Mouse (Mus musculus) 416B (cell line): Measurements from ENCODE around the gene Gm20388.
A peak's percentile ranks its signal among the peaks of the same experiment; 100 is the strongest.

ENCODE experiments used
- DNase-seq: peaks from one replicate; pipeline ENCODE4 v3.0.0; 2011; ENCODE audit warnings: low read depth

The Gm20388 gene

DNA sequence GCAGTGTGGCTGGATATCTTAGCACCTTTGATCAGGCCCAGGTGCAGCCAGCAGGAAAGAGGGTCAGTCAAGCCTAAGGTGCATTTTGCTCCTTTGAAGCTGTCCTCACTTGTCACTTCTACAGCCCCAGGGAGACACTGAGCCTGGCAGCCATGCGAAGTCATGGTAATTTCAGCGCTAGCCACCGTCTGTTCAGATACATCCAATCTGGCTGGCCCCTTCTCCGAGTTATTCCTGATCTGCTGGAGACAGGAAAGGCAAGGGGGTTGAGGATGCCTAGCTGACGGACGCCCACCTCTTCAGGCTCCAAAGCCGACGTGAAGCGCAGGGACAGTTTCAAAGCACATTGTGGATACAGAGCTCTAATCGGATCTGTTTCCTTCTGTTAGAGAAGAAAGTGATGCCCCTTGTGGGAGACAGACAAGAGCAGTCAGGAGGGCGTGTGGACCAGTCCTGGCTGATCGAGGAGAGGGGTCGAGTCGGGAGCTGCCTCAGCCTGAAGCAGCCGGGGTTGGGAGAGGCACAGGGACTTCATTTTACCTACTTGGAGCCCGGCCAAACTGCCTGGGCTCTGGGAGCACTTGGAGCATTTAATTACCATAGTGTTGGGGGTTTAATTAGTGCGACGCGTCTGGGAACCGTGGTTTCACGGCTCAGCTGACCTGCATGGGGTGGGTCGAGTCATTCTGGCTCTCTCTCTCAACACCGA lies 2613.2 kb downstream of the Gm20388 start:
- no peak for DNase-seq

DNA sequence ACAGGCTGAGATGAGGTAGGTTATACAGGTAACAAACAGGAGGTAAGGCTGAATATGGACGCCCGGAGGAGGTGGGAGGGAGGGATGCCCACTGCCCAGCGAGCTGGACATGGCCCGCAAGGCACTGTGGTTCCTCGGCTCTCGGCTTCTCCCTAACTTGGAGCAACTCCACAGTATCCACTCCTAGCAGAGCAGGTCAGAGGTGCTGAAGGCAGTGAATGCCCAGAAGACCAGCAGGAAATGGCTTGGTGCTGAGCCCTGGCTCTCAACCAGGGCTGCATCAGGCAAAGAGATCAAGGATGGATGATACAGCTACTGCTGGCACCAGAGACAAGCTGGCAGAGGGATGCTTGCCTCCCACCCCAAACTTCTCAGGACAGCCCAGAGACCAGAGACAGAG lies 2613.9 kb downstream of the Gm20388 start:
- DNase-seq, result no peak

DNA sequence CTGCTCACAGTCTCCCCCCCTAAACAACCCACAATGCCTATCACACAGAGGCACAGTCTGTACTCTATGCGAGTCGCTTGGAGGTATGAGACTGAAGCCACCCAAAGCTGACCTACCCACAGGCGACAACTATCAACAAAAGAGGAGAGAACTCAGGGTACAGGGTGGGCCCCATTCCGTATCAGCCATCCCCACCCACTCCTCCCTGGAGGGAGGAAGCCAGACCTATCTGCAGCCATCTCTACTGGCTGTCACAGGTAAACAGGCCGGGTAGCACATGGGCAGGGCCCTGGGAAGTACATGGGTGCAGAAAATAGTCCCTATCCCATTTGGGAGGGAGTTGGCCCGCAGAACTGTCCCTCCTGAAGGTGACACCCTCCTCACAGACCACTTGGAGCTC lies 2614.4 kb downstream of the Gm20388 start:
- no peak for DNase-seq

DNA sequence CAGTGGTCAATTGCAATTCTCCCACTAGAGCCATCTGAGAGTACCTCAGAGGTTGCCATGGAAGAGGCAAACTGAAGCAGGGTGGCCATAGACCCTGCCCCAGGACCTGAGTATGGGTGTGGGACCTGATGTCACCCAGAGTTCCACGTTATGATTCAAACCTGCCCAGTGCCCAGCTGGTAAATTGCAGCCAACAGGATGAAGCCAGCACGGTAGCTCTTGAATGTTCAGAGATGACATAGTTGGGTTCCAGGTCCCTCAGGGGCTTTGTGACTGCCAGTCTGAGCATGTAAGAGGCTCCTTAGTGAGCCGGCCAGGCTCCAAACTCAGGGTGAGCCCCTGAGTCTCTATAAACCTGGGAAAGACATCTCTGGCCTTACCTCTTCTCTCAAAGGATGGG lies 2615.4 kb downstream of the Gm20388 start:
- no peak for DNase-seq

DNA sequence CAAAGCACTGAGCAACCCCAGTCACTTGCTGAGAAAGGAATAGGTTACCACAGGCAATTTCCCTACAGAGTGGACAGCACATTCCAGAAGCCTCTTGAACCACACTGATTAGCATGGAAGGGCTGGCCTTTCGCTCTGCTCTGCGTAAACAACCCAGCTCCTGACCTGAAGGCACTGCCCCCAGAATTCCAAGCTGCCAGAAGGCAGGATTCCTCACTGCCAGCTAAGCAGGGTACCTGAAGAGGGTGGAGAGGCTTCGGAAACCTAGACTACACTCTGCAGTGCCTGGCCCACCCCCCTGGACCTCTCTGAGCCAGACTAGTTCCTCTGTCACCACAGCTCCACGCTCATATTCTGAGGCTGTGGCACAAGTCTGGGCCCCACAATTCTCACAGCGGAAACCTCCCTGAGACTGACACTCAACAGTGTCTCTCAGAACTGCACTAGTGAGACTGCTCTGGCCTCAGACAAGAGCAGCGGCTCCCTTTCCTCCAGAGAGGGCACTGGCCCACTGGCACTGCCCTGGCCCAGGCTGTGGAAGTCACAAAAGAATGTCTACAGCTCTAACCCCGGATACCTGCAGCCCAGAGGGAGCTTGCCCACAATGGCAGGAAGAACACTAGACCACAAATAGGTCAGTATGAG lies 2616.0 kb downstream of the Gm20388 start:
- DNase-seq, result no peak

DNA sequence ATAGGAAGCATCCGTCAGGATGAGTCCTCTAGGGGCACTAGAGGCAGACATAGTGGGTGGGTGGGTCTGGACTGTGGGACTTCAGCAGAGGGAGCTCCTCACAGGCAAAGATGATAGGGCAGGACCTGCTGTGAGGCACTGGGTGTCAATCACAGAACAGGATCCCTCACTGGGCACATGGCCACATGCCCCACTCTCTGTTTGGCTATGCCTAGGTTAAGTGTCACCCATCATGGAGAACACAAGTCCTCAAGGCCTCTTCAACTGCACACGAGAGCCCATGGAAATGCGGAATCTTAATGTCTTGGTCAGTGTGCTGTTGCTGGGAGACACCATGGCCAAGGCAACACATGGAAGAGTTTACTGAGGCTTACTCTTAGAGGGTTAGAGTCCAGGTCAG lies 2617.3 kb downstream of the Gm20388 start:
- no peak for DNase-seq

DNA sequence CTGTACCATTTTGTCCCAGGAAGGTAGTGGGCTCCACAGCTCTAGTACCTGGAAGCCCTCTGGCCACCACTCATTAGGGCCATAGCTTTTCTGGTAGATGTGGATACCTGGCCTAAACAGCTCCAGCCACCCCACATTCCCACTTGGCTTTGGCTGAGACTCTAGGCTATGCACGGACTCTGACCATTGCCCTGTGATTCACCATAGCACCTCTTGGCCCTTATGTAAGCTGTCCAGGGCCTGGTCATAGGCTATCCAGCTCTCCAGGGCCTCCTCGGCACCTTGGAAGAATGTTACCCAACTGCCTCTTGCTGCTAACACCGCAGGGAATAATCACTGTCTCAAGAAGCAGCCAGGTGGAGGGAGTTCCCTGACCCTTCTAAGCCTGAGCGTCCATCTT lies 2618.5 kb downstream of the Gm20388 start:
- no peak for DNase-seq

DNA sequence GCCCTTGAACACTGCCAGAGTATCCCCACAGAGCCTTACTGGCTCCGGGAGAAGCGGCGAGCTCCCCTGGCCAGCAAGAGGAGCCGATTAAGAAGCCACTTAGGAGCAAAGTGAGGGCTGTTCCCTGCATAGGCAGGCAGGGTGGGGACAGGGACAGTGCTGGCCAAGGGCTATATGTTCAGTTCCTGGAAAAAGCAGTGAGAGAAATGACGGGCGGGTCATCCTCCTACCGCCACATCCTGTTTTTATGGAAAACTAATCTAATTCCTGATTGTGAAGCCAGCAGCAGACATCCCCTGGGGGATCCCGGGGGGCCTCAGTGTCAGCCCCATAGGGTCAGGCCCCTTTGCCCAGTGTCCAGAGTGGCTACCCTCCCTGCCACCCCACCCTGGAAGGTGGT lies 2620.7 kb downstream of the Gm20388 start:
- DNase-seq, result no peak

DNA sequence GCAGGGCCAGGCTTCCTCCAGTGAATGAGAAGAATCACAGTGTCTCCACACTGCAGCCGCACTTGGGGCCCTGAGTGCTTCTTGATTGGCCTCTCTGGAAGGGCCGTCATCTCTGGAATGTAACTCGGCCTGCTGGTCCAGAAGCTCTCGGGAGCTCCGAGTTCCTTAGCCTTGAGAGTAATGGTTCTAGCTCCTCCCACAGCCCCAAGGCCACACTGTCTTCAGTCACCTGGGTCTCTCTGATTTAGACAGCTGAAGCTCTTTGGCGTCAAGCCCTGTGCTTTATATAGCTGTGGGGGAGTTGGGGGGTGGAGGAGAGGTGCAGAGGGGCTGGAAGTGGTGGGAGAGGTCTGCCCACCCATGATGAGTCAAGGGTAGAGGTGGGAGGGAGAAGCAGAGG lies 2626.4 kb downstream of the Gm20388 start:
- no peak for DNase-seq

DNA sequence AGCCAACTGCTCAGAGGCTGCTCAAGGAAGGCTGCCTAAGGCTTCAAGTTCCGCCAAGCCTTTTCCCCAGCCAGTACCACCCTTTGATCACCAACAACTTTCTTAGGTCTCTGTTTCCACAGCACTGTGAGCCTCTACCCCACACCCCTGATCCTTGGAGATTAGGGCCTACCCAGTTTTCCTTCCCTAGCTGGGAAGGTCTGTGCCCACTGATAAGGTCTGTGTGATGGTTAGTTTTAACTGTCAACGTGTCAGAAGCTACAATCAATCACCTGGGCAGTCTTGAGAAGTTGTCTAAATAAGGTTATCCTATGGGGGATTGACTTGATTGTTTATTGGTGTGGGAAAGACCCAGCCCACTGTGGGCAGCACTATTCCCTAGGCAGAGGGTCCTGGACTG lies 2627.2 kb downstream of the Gm20388 start:
- DNase-seq, result peak; percentile 70

DNA sequence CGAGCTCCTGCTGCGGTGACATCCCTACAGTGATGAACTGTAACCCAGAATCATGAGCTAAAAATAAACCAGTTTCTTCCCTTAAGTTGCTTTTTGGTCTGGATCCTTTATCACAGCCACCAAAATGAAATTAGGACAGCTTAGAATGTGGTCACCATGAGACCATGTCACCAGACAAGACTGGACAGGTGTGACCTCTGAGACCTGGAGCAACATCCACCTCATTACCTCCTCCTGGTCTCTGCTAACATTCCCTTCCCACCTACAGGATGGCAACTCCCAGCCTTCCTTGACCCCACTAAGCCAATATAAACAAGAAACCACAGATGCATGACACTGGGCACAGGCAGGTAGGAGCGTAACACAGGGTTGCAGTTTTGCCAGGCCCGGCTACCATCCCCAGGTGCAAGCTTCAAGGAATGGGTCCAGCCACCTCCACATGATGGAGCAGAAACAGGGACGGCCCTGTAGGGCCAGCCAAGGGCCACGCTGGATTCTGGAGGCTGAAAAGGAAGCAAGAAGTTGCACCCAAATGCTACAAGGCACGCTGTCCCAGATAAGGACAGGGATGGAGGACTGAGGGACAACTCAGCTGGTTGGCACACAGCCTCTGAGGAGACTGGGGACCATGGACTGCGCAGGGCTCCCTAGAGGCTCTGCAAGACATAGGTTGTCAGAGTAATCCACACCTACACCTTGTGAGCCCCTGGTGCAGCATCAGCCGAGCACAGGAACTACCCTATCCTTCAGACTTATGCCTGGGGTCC lies 2627.9 kb downstream of the Gm20388 start:
- DNase-seq, result no peak

DNA sequence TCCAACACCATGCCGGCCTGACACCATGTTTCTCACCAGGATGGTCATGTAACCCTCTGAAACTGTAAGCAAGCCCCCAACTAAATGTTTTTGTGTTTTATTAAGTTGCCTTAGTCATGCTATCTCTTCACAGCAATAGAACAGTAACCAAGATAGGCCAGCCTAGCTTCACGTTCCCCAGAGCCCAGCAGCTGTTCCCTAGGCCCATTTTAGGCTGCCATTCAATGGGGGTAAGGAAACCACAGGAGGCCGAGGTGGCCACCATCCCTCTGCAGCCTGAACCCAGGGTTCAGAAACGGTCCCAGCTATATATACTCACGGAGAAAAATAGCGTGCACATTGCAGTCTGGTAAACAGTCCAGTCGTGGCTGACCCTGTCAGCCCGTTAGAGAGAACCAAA lies 2633.5 kb downstream of the Gm20388 start:
- DNase-seq, result no peak

DNA sequence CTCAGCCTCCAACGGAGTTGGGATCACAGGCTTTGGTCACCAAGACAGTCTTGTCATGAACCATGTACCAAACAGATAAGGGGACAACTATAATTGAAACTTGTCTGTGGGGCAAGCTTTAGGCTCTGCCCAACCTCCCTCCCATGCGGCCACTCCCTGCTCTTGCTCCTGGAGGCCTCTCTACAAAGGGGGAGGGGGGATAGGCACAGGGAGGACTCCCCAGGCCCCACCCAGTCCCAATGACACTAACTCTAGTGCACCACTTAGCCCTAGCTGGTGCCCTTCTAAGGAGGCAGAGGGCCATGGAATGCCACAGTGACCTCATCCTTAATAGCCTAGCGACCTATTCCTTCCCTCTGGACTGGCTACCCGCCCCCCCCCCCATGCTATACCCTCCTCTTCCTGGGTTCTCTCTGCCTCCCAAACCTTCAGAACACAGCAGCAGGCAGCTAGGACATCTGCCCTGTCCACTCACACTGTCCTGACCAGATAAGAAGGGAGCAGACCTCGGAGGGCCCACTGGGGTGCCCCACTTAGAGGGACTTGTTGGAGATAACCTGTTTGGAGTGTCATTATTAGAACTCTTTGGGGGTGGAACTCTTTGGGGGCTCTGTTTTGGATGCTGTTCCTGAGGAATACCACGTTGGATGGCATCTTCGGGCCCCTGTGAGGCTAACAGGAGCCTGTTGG lies 2635.6 kb downstream of the Gm20388 start:
- no peak for DNase-seq

DNA sequence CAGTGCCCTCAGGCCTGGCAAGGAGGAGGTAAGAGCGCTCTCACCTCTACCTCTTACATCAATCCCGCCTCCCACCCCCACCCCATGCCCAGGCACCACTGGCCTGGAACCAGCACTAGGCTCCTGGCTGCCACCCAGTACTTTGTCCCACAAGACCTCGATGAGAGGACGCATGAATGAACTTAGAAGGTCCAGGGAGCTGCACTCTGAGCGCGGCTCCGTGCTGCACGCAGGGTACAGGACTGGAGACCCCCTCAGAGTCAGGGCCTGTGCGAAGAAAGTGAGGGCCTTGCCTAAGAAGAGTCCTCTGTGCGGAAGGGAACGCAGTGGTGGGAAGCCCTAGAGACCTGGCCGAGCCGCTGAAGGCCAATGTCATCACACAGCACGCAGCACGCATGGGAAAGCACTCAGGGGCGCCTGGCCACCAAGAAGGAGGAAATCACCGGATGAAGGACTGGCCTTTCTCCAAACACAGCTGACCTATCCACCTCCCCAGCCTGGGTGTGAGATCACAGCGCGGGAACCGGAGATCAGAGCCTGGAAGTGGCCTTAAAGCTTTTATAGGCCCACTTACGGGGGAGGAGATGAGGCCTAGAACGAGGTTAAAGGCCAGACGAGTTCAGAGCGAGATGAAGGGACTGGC lies 2636.3 kb downstream of the Gm20388 start:
- no peak for DNase-seq

DNA sequence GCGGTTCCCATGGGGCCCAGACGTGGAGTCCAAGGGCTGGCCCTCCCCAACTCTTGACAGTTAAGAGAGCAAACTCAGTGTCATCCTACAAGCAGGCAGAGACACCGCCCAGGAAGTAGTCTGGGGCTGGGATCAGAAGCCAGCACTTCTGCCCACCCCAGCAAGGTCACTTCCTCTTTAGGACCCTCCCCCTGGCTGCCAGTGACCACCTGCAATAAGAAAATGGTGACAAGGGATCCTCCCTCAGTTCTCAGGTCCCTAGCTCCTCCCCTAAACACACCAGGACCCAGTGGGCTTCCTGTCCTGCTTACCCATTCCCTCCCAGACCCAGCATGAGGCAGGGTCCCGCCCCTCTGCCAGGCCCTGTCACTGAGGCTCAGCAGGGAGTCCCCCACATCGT lies 2637.2 kb downstream of the Gm20388 start:
- peak; percentile 96 for DNase-seq

DNA sequence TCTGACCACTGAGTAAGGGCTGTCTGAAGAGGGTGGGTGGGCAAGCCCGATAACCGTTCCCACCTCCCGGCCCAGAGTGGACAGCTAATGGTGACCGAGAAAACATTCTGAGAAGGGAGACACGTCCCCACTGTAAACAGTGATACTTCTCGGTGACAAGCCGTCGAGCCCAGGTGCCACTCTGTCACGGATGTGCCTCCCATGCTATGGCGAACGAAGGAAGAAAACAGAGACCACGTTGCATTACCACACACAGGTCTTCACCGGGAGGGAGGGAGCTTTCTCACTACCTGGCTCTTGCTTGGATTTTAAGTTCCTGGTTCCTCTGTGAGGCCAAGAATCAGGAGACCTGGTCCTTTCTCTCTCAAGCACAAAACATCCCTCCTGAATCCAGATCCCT lies 2637.7 kb downstream of the Gm20388 start:
- no peak for DNase-seq

DNA sequence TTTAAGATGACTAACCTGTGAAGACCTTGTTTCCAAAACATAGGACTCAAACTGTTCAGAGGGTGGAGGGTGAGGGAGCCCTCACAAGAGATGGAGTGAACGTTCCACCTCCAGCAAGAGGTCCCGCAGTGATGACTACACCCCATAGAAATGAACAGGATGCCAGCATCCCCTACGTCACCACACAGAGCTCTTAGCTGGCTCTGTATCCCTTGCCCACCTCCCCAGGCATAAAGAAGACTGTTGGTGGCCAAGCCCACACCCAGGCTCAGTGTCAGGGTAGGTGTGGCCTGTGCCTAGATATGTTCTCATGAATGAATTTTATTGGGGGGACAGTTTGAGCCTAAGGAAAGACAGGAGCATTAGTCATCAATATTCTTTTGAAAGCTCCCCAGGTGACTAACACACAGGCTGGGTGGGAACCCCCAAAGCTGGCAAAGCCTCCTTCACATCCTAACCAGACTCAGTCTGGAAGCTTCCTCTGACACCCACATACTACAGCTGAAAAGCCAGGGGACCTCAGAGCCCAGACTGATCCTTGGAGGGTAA lies 2638.3 kb downstream of the Gm20388 start:
- peak; percentile 51 for DNase-seq

DNA sequence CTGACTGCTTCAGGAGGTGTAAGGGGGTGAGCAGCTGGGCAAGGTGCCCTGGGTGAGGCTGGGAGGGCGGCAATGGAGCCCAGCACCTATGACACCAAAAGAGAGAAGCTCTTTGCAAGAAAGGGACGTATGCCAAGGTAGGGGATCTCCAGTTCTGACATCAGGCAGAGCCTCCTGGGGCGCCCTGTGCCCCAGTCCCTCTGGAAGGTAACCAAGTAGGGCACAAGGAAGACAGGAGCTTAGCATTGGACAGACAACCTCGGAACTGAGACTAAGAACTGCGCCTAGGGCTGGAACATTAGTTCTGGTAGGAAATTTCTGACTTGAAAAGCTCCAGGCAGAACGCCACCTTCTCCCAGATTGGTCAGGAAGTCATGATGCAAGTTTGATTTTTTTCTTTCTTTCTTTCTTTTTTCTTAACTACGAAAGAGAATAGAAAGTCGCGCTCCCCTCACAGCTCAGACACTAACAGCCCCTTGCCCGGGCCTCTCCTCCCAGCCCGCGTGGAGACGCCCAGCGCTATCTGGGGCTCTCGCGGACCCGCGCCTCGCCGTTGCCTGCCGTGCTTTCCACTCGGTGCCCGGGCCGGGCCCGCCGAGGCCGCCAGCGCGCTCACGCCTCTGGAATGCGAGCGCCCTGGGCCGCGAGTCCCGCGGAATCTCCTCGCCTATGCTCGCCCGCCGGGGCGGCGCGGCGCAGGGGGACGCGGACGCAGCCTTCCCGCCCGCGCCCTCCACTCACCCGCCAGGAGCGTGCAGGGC lies 2639.8 kb downstream of the Gm20388 start:
- DNase-seq, result peak; percentile 61

DNA sequence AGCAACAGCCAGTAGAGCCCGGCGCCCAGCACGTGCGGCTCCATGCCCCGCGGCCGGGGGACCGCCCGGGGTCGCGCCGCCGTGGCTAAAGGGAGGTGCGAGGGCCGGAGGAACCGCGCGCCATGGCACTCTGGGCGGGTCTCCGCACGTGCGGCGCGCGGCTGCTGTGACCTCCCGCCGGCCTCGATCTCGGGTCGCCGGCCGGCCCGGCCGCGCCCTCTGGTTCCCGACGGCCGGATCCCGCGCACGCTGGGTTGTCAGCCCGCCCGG lies 2640.3 kb downstream of the Gm20388 start:
- DNase-seq, result no peak

DNA sequence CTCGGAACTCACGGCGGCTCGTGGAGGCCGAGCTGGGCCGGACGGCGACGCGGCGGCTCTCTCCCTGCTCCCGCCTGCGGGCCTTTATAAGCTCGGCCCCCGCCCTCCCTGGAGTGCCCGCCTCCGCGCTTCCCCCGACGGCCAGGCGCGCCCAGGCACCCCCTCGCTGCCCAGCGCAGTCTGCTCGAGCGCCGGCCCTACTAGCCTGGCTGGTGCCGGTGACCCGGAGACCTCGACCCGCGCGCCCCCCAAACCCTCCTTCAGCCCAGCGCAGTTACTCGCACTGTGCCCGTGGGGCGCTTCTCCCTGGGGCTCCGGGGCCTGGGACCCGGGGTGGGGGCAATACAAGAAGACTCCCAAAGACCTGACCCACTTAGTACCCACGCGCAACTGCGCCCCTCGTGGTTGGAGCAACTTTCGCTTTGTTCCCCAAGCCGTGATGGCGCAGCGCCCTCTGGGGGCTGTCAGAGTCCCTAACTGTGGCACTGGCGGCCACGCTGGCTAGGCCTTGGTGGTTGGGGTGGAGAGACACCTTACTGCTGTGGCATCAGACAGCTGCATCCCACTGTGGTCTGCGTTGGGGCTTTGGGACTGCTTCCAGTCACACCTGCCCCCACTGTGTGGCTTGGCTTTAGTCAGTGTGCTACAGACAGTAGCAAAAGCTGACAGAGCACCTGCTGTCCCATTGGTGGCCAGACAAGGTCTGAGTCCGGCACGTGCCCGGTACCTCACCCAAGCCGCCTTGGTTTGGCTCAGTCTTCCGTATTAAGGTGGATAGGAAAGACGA lies 2640.8 kb downstream of the Gm20388 start, which contains the start of gene Piezo1:
Gene Piezo1, minus strand, starts transcription at position 65 of the 787 bp plus-strand sequence.
- peak; percentile 95 for DNase-seq
